Mouse (Mus musculus): ENCODE results near the gene Zfp423. TPM values are rescaled to one million over a fixed set of nuclear protein-coding genes. Genes with fewer than 3 reads are reported as not detected.
A peak's percentile ranks its signal among the peaks of the same experiment; 100 is the strongest.

Gene Zfp423
- polyA plus RNA-seq, 1 experiment from 2014 or later, result 35.0 TPM

DNA sequence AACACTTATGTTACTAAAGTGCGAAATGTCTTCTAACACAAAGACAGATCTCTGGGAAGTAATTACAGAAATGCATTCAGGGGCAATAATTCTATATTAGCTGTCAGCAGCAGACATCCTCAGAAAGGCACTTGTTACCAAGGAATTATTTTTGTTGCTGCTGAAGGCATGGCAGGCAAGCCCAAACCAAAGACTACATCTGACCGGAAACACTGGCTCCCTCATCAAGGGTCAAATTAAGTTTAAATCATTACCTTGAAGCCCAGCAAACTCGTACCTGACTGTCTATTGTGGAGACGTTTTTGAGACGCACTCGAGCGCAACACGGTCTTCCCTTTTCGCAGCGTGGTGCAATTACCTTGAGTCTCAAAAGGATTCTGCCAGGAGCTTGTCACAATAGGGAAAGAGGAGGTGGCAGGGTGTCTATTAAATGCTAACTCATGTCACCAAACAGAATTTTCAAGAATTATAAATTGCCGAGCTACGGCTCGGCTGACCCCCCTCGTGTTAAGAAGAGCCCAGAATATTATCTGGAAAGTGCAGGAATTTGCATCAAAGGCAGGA, 86.3 kb downstream of the Zfp423 start:
- Histone ChIP-seq H3K4me1 (ENCODE audit: control insufficient read depth, insufficient read depth, low read length) (peaks cover 24% of the 10 kb centered on the region), H3K27me3 (ENCODE audit: control insufficient read depth, insufficient read depth, low read length) (no peaks in the 10 kb centered on the region), H3K9me3 (ENCODE audit: control insufficient read depth, low read length) (no peaks in the 10 kb centered on the region), H3K27ac (ENCODE audit: low read depth, low read length) (no peak overlapping the region), H3K4me2 (ENCODE audit: low read depth, low read length) (no peak overlapping the region), H3K4me3 (ENCODE audit: low read depth, low read length) (no peak overlapping the region), H3K36me3 (ENCODE audit: control insufficient read depth, insufficient read depth, low read length) (no peaks in the 10 kb centered on the region), H3K9ac (replicated peaks; ENCODE audit: low read depth, low read length) (no peak overlapping the region)
- WGBS, result 27% methylated on average over 14 of the region's 14 CpGs
- no peak for ATAC-seq (ENCODE audit: low read depth)

DNA sequence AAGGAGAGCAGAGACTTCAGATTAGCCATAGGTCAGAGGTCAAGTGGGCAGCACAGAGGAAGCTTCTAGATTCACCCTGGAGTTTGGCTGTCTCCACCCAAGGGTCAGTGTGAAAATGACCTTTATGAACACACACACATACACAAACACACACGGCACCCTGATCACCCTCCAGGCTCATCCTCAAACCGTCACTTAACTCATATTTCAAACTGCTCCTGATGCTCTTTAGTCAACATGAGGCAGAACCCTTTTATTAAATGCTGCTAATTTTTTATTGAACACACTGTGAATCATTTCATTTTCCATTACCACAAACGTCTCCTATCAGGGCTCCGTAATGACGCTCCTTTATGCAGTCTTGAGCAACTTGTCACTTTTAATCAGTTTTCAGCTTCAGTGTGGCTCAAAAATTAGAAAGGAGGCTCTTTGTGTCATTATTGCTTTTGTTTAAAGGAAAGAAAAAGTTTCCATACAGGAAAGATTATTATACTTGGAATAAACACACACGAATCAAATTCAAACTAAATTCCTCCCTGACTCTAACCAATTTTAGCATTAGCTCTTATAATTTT, 87.0 kb downstream of the Zfp423 start:
- 60% methylated on average over 6 of the region's 6 CpGs for WGBS
- H3K9me3 ChIP-seq (ENCODE audit: control insufficient read depth, low read length), result no peaks in the 10 kb centered on the region
- no peaks in the 10 kb centered on the region for H3K27me3 ChIP-seq (ENCODE audit: control insufficient read depth, insufficient read depth, low read length)
- H3K4me1 ChIP-seq (ENCODE audit: control insufficient read depth, insufficient read depth, low read length), result peaks cover 24% of the 10 kb centered on the region
- no peak for ATAC-seq (ENCODE audit: low read depth)
- H3K4me2 ChIP-seq (ENCODE audit: low read depth, low read length), result no peak overlapping the region
- no peak overlapping the region for H3K4me3 ChIP-seq (ENCODE audit: low read depth, low read length)
- no peaks in the 10 kb centered on the region for H3K36me3 ChIP-seq (ENCODE audit: control insufficient read depth, insufficient read depth, low read length)
- H3K9ac ChIP-seq (replicated peaks; ENCODE audit: low read depth, low read length), result no peak overlapping the region
- no peak overlapping the region for H3K27ac ChIP-seq (ENCODE audit: low read depth, low read length)

- H3K9me3 ChIP-seq (ENCODE audit: control insufficient read depth, low read length), result no peaks in the 10 kb centered on the region
- H3K36me3 ChIP-seq (ENCODE audit: control insufficient read depth, insufficient read depth, low read length), result no peaks in the 10 kb centered on the region
- no peaks in the 10 kb centered on the region for H3K27me3 ChIP-seq (ENCODE audit: control insufficient read depth, insufficient read depth, low read length)
- H3K4me1 ChIP-seq (ENCODE audit: control insufficient read depth, insufficient read depth, low read length), result peaks cover 9% of the 10 kb centered on the region; the same call in 1 of the 2 replicates
- H3K4me3 ChIP-seq (ENCODE audit: low read depth, low read length), result no peak overlapping the region
- 74% methylated on average over 6 of the region's 6 CpGs for WGBS
- H3K4me2 ChIP-seq (ENCODE audit: low read depth, low read length), result no peak overlapping the region
- H3K9ac ChIP-seq (replicated peaks; ENCODE audit: low read depth, low read length), result no peak overlapping the region
- no peak for ATAC-seq (ENCODE audit: low read depth)
- no peak overlapping the region for H3K27ac ChIP-seq (ENCODE audit: low read depth, low read length)
Observed at GRCm38 (mm10) chr8:87866586-87866985, 92.8 kb downstream of the Zfp423 start.

- no peak overlapping the region for H3K4me3 ChIP-seq (ENCODE audit: low read depth, low read length)
- H3K9me3 ChIP-seq (ENCODE audit: control insufficient read depth, low read length), result no peaks in the 10 kb centered on the region
- no peaks in the 10 kb centered on the region for H3K36me3 ChIP-seq (ENCODE audit: control insufficient read depth, insufficient read depth, low read length)
- H3K27me3 ChIP-seq (ENCODE audit: control insufficient read depth, insufficient read depth, low read length), result no peaks in the 10 kb centered on the region
- H3K4me1 ChIP-seq (ENCODE audit: control insufficient read depth, insufficient read depth, low read length), result peaks cover 33% of the 10 kb centered on the region
- 79% methylated on average over 8 of the region's 8 CpGs for WGBS
- H3K27ac ChIP-seq (ENCODE audit: low read depth, low read length), result no peak overlapping the region
- peak; percentile 15; the same call in 1 of the 2 replicates for ATAC-seq (ENCODE audit: low read depth)
- H3K9ac ChIP-seq (replicated peaks; ENCODE audit: low read depth, low read length), result no peak overlapping the region
- no peak overlapping the region for H3K4me2 ChIP-seq (ENCODE audit: low read depth, low read length)
Observed at GRCm38 (mm10) chr8:87864236-87864635, 95.2 kb downstream of the Zfp423 start.

- Histone ChIP-seq H3K27me3 (ENCODE audit: control insufficient read depth, insufficient read depth, low read length) (no peaks in the 10 kb centered on the region), H3K27ac (ENCODE audit: low read depth, low read length) (no peak overlapping the region), H3K4me2 (ENCODE audit: low read depth, low read length) (no peak overlapping the region), H3K36me3 (ENCODE audit: control insufficient read depth, insufficient read depth, low read length) (no peaks in the 10 kb centered on the region), H3K4me1 (ENCODE audit: control insufficient read depth, insufficient read depth, low read length) (peaks cover 35% of the 10 kb centered on the region), H3K4me3 (ENCODE audit: low read depth, low read length) (no peak overlapping the region), H3K9ac (replicated peaks; ENCODE audit: low read depth, low read length) (no peak overlapping the region), H3K9me3 (ENCODE audit: control insufficient read depth, low read length) (no peaks in the 10 kb centered on the region)
- ATAC-seq (ENCODE audit: low read depth), result no peak
- WGBS, result 84% methylated on average over 8 of the region's 8 CpGs
Observed at GRCm38 (mm10) chr8:87863128-87863527, 96.3 kb downstream of the Zfp423 start.

- H3K4me1 ChIP-seq (ENCODE audit: control insufficient read depth, insufficient read depth, low read length), result peaks cover 33% of the 10 kb centered on the region
- no peaks in the 10 kb centered on the region for H3K9me3 ChIP-seq (ENCODE audit: control insufficient read depth, low read length)
- 18% methylated on average over 5 of the region's 5 CpGs for WGBS
- H3K36me3 ChIP-seq (ENCODE audit: control insufficient read depth, insufficient read depth, low read length), result no peaks in the 10 kb centered on the region
- no peak for ATAC-seq (ENCODE audit: low read depth)
- no peak overlapping the region for H3K4me2 ChIP-seq (ENCODE audit: low read depth, low read length)
- no peak overlapping the region for H3K4me3 ChIP-seq (ENCODE audit: low read depth, low read length)
- no peaks in the 10 kb centered on the region for H3K27me3 ChIP-seq (ENCODE audit: control insufficient read depth, insufficient read depth, low read length)
- H3K9ac ChIP-seq (replicated peaks; ENCODE audit: low read depth, low read length), result no peak overlapping the region
- peak overlapping the region; percentile 50 for H3K27ac ChIP-seq (ENCODE audit: low read depth, low read length)
Observed at GRCm38 (mm10) chr8:87861718-87862117, 97.7 kb downstream of the Zfp423 start.

GRCm38 (mm10) chr8:87860905-87861304, 98.5 kb downstream of the Zfp423 start:
- Histone ChIP-seq H3K9ac (replicated peaks; ENCODE audit: low read depth, low read length) (no peak overlapping the region; the same call in 1 of the 2 replicates), H3K27me3 (ENCODE audit: control insufficient read depth, insufficient read depth, low read length) (no peaks in the 10 kb centered on the region), H3K9me3 (ENCODE audit: control insufficient read depth, low read length) (no peaks in the 10 kb centered on the region), H3K36me3 (ENCODE audit: control insufficient read depth, insufficient read depth, low read length) (no peaks in the 10 kb centered on the region), H3K4me3 (ENCODE audit: low read depth, low read length) (no peak overlapping the region), H3K27ac (ENCODE audit: low read depth, low read length) (peak overlapping the region; percentile 60), H3K4me2 (ENCODE audit: low read depth, low read length) (peak overlapping the region; percentile 23; the same call in 1 of the 2 replicates), H3K4me1 (ENCODE audit: control insufficient read depth, insufficient read depth, low read length) (peaks cover 30% of the 10 kb centered on the region)
- 19% methylated on average over 6 of the region's 6 CpGs for WGBS
- no peak for ATAC-seq (ENCODE audit: low read depth)

GRCm38 (mm10) chr8:87851871-87852270, 107.5 kb downstream of the Zfp423 start:
- WGBS, result 89% methylated on average over 3 of the region's 3 CpGs
- Histone ChIP-seq H3K27ac (ENCODE audit: low read depth, low read length) (no peak overlapping the region), H3K9me3 (ENCODE audit: control insufficient read depth, low read length) (no peaks in the 10 kb centered on the region), H3K27me3 (ENCODE audit: control insufficient read depth, insufficient read depth, low read length) (no peaks in the 10 kb centered on the region), H3K4me3 (ENCODE audit: low read depth, low read length) (no peak overlapping the region), H3K4me1 (ENCODE audit: control insufficient read depth, insufficient read depth, low read length) (no peaks in the 10 kb centered on the region), H3K9ac (replicated peaks; ENCODE audit: low read depth, low read length) (no peak overlapping the region), H3K4me2 (ENCODE audit: low read depth, low read length) (no peak overlapping the region), H3K36me3 (ENCODE audit: control insufficient read depth, insufficient read depth, low read length) (no peaks in the 10 kb centered on the region)
- no peak for ATAC-seq (ENCODE audit: low read depth)

DNA sequence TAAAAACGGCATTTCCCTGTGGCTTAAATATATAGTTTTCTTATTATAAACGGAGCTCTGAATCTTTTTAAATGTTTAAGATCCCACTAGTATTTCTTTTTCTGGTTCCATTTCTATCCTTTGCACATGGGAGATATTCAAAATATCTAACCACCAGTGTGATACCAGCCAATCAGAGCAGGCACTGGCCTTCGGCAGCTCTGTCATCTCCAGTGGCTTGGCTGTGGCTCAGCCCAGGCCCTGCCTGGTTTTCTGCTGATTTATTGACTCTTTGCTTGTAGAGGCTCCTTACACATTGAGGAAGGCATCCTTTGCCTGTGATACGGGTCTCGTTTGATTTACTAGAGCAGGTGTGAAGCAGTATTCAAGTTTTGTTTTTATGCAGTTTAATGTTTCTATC, 108.0 kb downstream of the Zfp423 start:
- no peaks in the 10 kb centered on the region for H3K4me1 ChIP-seq (ENCODE audit: control insufficient read depth, insufficient read depth, low read length)
- no peak overlapping the region for H3K4me2 ChIP-seq (ENCODE audit: low read depth, low read length)
- H3K4me3 ChIP-seq (ENCODE audit: low read depth, low read length), result no peak overlapping the region
- no peaks in the 10 kb centered on the region for H3K9me3 ChIP-seq (ENCODE audit: control insufficient read depth, low read length)
- H3K27ac ChIP-seq (ENCODE audit: low read depth, low read length), result no peak overlapping the region
- no peaks in the 10 kb centered on the region for H3K36me3 ChIP-seq (ENCODE audit: control insufficient read depth, insufficient read depth, low read length)
- no peak for ATAC-seq (ENCODE audit: low read depth)
- H3K27me3 ChIP-seq (ENCODE audit: control insufficient read depth, insufficient read depth, low read length), result no peaks in the 10 kb centered on the region
- 64% methylated on average over 5 of the region's 5 CpGs for WGBS
- H3K9ac ChIP-seq (replicated peaks; ENCODE audit: low read depth, low read length), result no peak overlapping the region
